8 mouse cellular contexts compared by ENCODE assay signal in genomic region chr19:15965082-15965481, GRCm38 (mm10). TPM values are rescaled to one million over a fixed set of nuclear protein-coding genes. Genes with fewer than 3 reads are reported as not detected.
DNase-seq lines count a peak whose midpoint lies in the region; ATAC-seq and TF ChIP-seq lines count a peak whose summit lies in the region.

No protein-coding gene starts in this region.

- H3K36me3 ChIP-seq in forebrain, embryonic 12.5 days (replicated peaks): peaks cover 62% of the 10 kb centered on the region
- H3K36me3 ChIP-seq in intestine, embryonic 14.5 days (ENCODE audit: control insufficient read depth, insufficient read depth, low read length): peaks cover 72% of the 10 kb centered on the region
- H3K36me3 ChIP-seq in liver, embryonic 14.5 days (replicated peaks; ENCODE audit: control insufficient read depth, insufficient read depth, low read depth): no peaks in the 10 kb centered on the region; the same call in 1 of the 2 replicates
- H3K36me3 ChIP-seq in neural tube, embryonic 12.5 days: peaks cover 54% of the 10 kb centered on the region

- H3K4me2 ChIP-seq in forebrain, embryonic 12.5 days: no peak overlapping the region
- no peak overlapping the region for H3K4me2 ChIP-seq in intestine, embryonic 14.5 days (ENCODE audit: low read length)
- H3K4me2 ChIP-seq in liver, embryonic 14.5 days (ENCODE audit: low read depth): no peak overlapping the region
- no peak overlapping the region for H3K4me2 ChIP-seq in neural tube, embryonic 12.5 days (replicated peaks)

- no peak overlapping the region for H3K9ac ChIP-seq in forebrain, embryonic 12.5 days
- H3K9ac ChIP-seq in intestine, embryonic 14.5 days (ENCODE audit: low read length): no peak overlapping the region
- H3K9ac ChIP-seq in liver, embryonic 14.5 days (replicated peaks): no peak overlapping the region
- H3K9ac ChIP-seq in neural tube, embryonic 12.5 days: no peak overlapping the region

- ATAC-seq in forebrain, embryonic 12.5 days (ENCODE audit: low FRiP score): peak; percentile 75
- ATAC-seq in intestine, embryonic 14.5 days (replicated peaks; ENCODE audit: low FRiP score, low TSS enrichment, low read depth): no peak; the same call in 1 of the 2 replicates
- peak; percentile 41; the same call in 1 of the 2 replicates for ATAC-seq in liver, embryonic 14.5 days (ENCODE audit: insufficient read depth)
- ATAC-seq in neural tube, embryonic 12.5 days (ENCODE audit: low FRiP score, low read depth): peak; percentile 74

- H3K4me1 ChIP-seq in forebrain, embryonic 12.5 days: no peaks in the 10 kb centered on the region
- no peaks in the 10 kb centered on the region for H3K4me1 ChIP-seq in intestine, embryonic 14.5 days (replicated peaks; ENCODE audit: control insufficient read depth, insufficient read depth, low read length)
- no peaks in the 10 kb centered on the region for H3K4me1 ChIP-seq in liver, embryonic 14.5 days (replicated peaks; ENCODE audit: control insufficient read depth in 2 of 2, insufficient read depth in 2 of 2, low read length in 1 of 2)
- H3K4me1 ChIP-seq in neural tube, embryonic 12.5 days: no peaks in the 10 kb centered on the region

- peak; percentile 81 for TF ChIP-seq CTCF in liver, embryonic 14.5 days (IDR thresholded peaks at IDR 0.05; ENCODE audit: low read depth)

- no peak overlapping the region for H3K27ac ChIP-seq in forebrain, embryonic 12.5 days
- no peak overlapping the region for H3K27ac ChIP-seq in intestine, embryonic 14.5 days (ENCODE audit: low read depth)
- no peak overlapping the region for H3K27ac ChIP-seq in liver, embryonic 14.5 days
- H3K27ac ChIP-seq in neural tube, embryonic 12.5 days: no peak overlapping the region

- no peaks in the 10 kb centered on the region for H3K9me3 ChIP-seq in forebrain, embryonic 12.5 days
- H3K9me3 ChIP-seq in intestine, embryonic 14.5 days (ENCODE audit: control insufficient read depth, low read length): no peaks in the 10 kb centered on the region
- H3K9me3 ChIP-seq in liver, embryonic 14.5 days (ENCODE audit: control insufficient read depth, low read length): no peaks in the 10 kb centered on the region
- no peaks in the 10 kb centered on the region for H3K9me3 ChIP-seq in neural tube, embryonic 12.5 days

- TF ChIP-seq EP300 in liver, embryonic 14.5 days (IDR thresholded peaks at IDR 0.05; ENCODE audit: low read depth): no peak

- 63% methylated on average over 3 of the region's 3 CpGs for WGBS in forebrain, embryonic 12.5 days
- 58% methylated on average over 3 of the region's 3 CpGs for WGBS in intestine, embryonic 14.5 days
- 33% methylated on average over 3 of the region's 3 CpGs for WGBS in liver, embryonic 14.5 days (ENCODE audit: insufficient replicate concordance)
- WGBS in neural tube, embryonic 12.5 days: 63% methylated on average over 3 of the region's 3 CpGs

- DNase-seq in right cerebral cortex, adult 18-20 months: peak; percentile 50
- no peak for DNase-seq in right cerebral cortex, postnatal 25 days
- peak; percentile 75 for DNase-seq in R1 (ENCODE audit: low read depth, low spot score)
- DNase-seq in intestine, embryonic 14.5 days (ENCODE audit: low spot score): peak; percentile 54
- peak in 2 of 3 experiments; percentile 26 to 28 for DNase-seq in liver, embryonic 14.5 days (ENCODE audit: low read depth in 3 of 3, low spot score in 3 of 3)
- DNase-seq in urinary bladder, postnatal 4 days (ENCODE audit: low spot score in 2 of 2): no peak

- no peak overlapping the region for H3K4me3 ChIP-seq in forebrain, embryonic 12.5 days (replicated peaks)
- H3K4me3 ChIP-seq in intestine, embryonic 14.5 days (ENCODE audit: low read depth, low read length): no peak overlapping the region
- no peak overlapping the region for H3K4me3 ChIP-seq in liver, embryonic 14.5 days (ENCODE audit: insufficient read depth in 1 of 2, low read depth in 2 of 2, low read length in 2 of 2)
- no peak overlapping the region for H3K4me3 ChIP-seq in neural tube, embryonic 12.5 days

- no peaks in the 10 kb centered on the region for H3K27me3 ChIP-seq in forebrain, embryonic 12.5 days
- no peaks in the 10 kb centered on the region for H3K27me3 ChIP-seq in intestine, embryonic 14.5 days (replicated peaks; ENCODE audit: control insufficient read depth, insufficient read depth, low read length)
- H3K27me3 ChIP-seq in liver, embryonic 14.5 days (ENCODE audit: control insufficient read depth, insufficient read depth, low read length): no peaks in the 10 kb centered on the region
- H3K27me3 ChIP-seq in neural tube, embryonic 12.5 days (replicated peaks): no peaks in the 10 kb centered on the region

RNA-seq across cellular contexts. Expression of gene Psat1, which starts 17.9 kb away (rescaled TPM):
- 169 and 172 TPM in 2 replicates for polyA plus RNA-seq in forebrain, embryonic 12.5 days (2016; fragmentation: Nextera tagmentation; extraction: Ambion mirVana)
- 74.0 and 80.8 TPM in 2 replicates for polyA plus RNA-seq in intestine, embryonic 14.5 days (2014; fragmentation: Nextera tagmentation; extraction: Ambion mirVana)
- polyA plus RNA-seq in liver, embryonic 14.5 days (2012; rRNA removed): 65.5 and 82.3 TPM in 2 replicates
- 131 and 148 TPM in 2 replicates for polyA plus RNA-seq in liver, embryonic 14.5 days (2014; fragmentation: Nextera tagmentation; extraction: Ambion mirVana)
- 89.5 and 96.2 TPM in 2 replicates for polyA plus RNA-seq in neural tube, embryonic 12.5 days (2016; fragmentation: Nextera tagmentation; extraction: Ambion mirVana)

RNA-seq across cellular contexts. Expression of gene Cep78, which starts 19.7 kb away (rescaled TPM):
- polyA plus RNA-seq in forebrain, embryonic 12.5 days (2016; fragmentation: Nextera tagmentation; extraction: Ambion mirVana): 63.5 and 65.2 TPM in 2 replicates
- 23.4 and 24.2 TPM in 2 replicates for polyA plus RNA-seq in intestine, embryonic 14.5 days (2014; fragmentation: Nextera tagmentation; extraction: Ambion mirVana)
- polyA plus RNA-seq in liver, embryonic 14.5 days (2012; rRNA removed): 3.2 and 5.1 TPM in 2 replicates
- 8.7 and 9.8 TPM in 2 replicates for polyA plus RNA-seq in liver, embryonic 14.5 days (2014; fragmentation: Nextera tagmentation; extraction: Ambion mirVana)
- 53.5 and 55.6 TPM in 2 replicates for polyA plus RNA-seq in neural tube, embryonic 12.5 days (2016; fragmentation: Nextera tagmentation; extraction: Ambion mirVana)

Comparison
In these comparisons a context has a peak if more than half of its experiments do, and no peak if none do; other contexts are left out.
1. DNase-seq: peak in right cerebral cortex, adult 18-20 months (single experiment), R1 (single experiment), intestine, embryonic 14.5 days (single experiment) and liver, embryonic 14.5 days (2 of 3); none in right cerebral cortex, postnatal 25 days (single experiment) and urinary bladder, postnatal 4 days (0 of 2).